Comparison of ENCODE assay signal across 9 mouse cellular contexts in genomic region chr1:95397188-95397587, GRCm38 (mm10).
DNase-seq lines count a peak whose midpoint lies in the region; ATAC-seq and TF ChIP-seq lines count a peak whose summit lies in the region.
"Had no signal": no experiment of that assay in that cellular context is flagged by ENCODE, and none has a peak within 500 bp of the region (broad histone marks: within the 10 kb centered on the region; RNA-seq: fewer than 3 reads in every experiment).

No protein-coding gene starts in this region.

- TF ChIP-seq RAD21 in CH12.LX (IDR thresholded peaks at IDR 0.05; ENCODE audit: low read depth, low read length): peak; percentile 72

- H3K36me3 ChIP-seq in hindbrain, embryonic 11.5 days (ENCODE audit: control insufficient read depth, insufficient read depth, low read length): no peaks in the 10 kb centered on the region
- no peaks in the 10 kb centered on the region for H3K36me3 ChIP-seq in hindbrain, embryonic 13.5 days
- H3K36me3 ChIP-seq in CH12.LX (replicated peaks in 1 of 2; ENCODE audit: control insufficient read depth in 1 of 2, insufficient read depth in 1 of 2, low read length in 1 of 2): no peaks in the 10 kb centered on the region
- H3K36me3 ChIP-seq: stomach, embryonic 15.5 days had no signal

- no peak overlapping the region for H3K27ac ChIP-seq in hindbrain, embryonic 11.5 days (ENCODE audit: low read depth, low read length)
- H3K27ac ChIP-seq in hindbrain, embryonic 13.5 days: no peak overlapping the region
- H3K27ac ChIP-seq in CH12.LX (ENCODE audit: insufficient read depth, low read depth): no peak overlapping the region
- H3K27ac ChIP-seq: stomach, embryonic 15.5 days had no signal

- TF ChIP-seq POLR2A in CH12.LX (IDR thresholded peaks at IDR 0.05; ENCODE audit: low read depth, low read length): no peak

- no peaks in the 10 kb centered on the region for H3K9me3 ChIP-seq in hindbrain, embryonic 11.5 days (ENCODE audit: control insufficient read depth, low read length)
- no peaks in the 10 kb centered on the region for H3K9me3 ChIP-seq in hindbrain, embryonic 13.5 days
- H3K9me3 ChIP-seq in CH12.LX (replicated peaks; ENCODE audit: low read length): no peaks in the 10 kb centered on the region
- H3K9me3 ChIP-seq: stomach, embryonic 15.5 days had no signal

- peak; percentile 24 to 73; a peak in 2 of 4 replicates for TF ChIP-seq CTCF in CH12.LX (conservative IDR thresholded peaks at IDR 0.05 in 1 of 2, IDR thresholded peaks at IDR 0.05 in 1 of 2; ENCODE audit: low read depth in 2 of 2, low read length in 2 of 2)

- no peak for ATAC-seq in hindbrain, embryonic 11.5 days (ENCODE audit: low FRiP score)
- no peak for ATAC-seq in hindbrain, embryonic 13.5 days (ENCODE audit: low FRiP score)

- DNase-seq in hindbrain, embryonic 11.5 days (ENCODE audit: low spot score): peak; percentile 11
- DNase-seq in CH12.LX (ENCODE audit: extremely low read depth) (peak; percentile 51), NIH3T3 (ENCODE audit: low read depth) (peak; percentile 5)
- DNase-seq in lung, postnatal 36 days: peak; percentile 70
- no peak for DNase-seq in right cerebral cortex, postnatal 10 days (ENCODE audit: low spot score in 2 of 2)
- no peak for DNase-seq in left cerebral cortex, postnatal 36 days (ENCODE audit: low spot score in 2 of 2)
- DNase-seq in gastrocnemius, postnatal 36 days: no peak

- in situ Hi-C loops in CH12.LX (cut with MboI; ENCODE audit: low pct_ligation_motif_present, low pct_unique_long_range_greater_than_20kb, low sequenced_read_pairs): loop anchor here (10.0 to 25.0 kb wide), 2 partner anchors 268 to 365 kb away; partner anchors contain the start of gene St8sia4

- H3K27me3 ChIP-seq in hindbrain, embryonic 11.5 days (ENCODE audit: control insufficient read depth, insufficient read depth, low read length): no peaks in the 10 kb centered on the region
- no peaks in the 10 kb centered on the region for H3K27me3 ChIP-seq in hindbrain, embryonic 13.5 days
- H3K27me3 ChIP-seq in CH12.LX (replicated peaks): no peaks in the 10 kb centered on the region
- H3K27me3 ChIP-seq: stomach, embryonic 15.5 days had no signal

- dilution Hi-C loops in CH12.LX (cut with MboI; ENCODE audit: extremely low pct_ligation_motif_present, extremely low pct_unique_long_range_greater_than_20kb, low sequenced_read_pairs): no loop called here

- intact Hi-C loops in left cerebral cortex, postnatal 36 days (cut with DNase I): no loop called here
- intact Hi-C loops in gastrocnemius, postnatal 36 days (cut with DNase I): no loop called here

- TF ChIP-seq EP300 in CH12.LX (IDR thresholded peaks at IDR 0.05; ENCODE audit: low read length): no peak

- H3K4me3 ChIP-seq in hindbrain, embryonic 11.5 days (ENCODE audit: low read depth, low read length): no peak overlapping the region
- no peak overlapping the region for H3K4me3 ChIP-seq in hindbrain, embryonic 13.5 days
- no peak overlapping the region for H3K4me3 ChIP-seq in CH12.LX (replicated peaks in 1 of 3; ENCODE audit: low read depth in 2 of 3, low read length in 2 of 3, poor library complexity in 1 of 3)
- H3K4me3 ChIP-seq: stomach, embryonic 15.5 days had no signal

- no peak overlapping the region for H3K4me2 ChIP-seq in hindbrain, embryonic 11.5 days (replicated peaks; ENCODE audit: low read depth, low read length)
- no peak overlapping the region for H3K4me2 ChIP-seq in hindbrain, embryonic 13.5 days
- H3K4me2 ChIP-seq in CH12.LX (ENCODE audit: insufficient read depth, low read depth, poor library complexity, severe bottlenecking): no peak overlapping the region
- H3K4me2 ChIP-seq: stomach, embryonic 15.5 days had no signal

- no peaks in the 10 kb centered on the region for H3K4me1 ChIP-seq in hindbrain, embryonic 11.5 days (replicated peaks; ENCODE audit: control insufficient read depth, insufficient read depth, low read length)
- H3K4me1 ChIP-seq in hindbrain, embryonic 13.5 days (replicated peaks): no peaks in the 10 kb centered on the region
- no peaks in the 10 kb centered on the region for H3K4me1 ChIP-seq in CH12.LX (ENCODE audit: control insufficient read depth in 1 of 2, insufficient read depth in 2 of 2)
- H3K4me1 ChIP-seq: stomach, embryonic 15.5 days had no signal

- H3K9ac ChIP-seq in hindbrain, embryonic 11.5 days (ENCODE audit: low read depth, low read length): no peak overlapping the region
- H3K9ac ChIP-seq in hindbrain, embryonic 13.5 days: no peak overlapping the region
- no peak overlapping the region for H3K9ac ChIP-seq in CH12.LX (ENCODE audit: insufficient read depth, low read depth)
- H3K9ac ChIP-seq: stomach, embryonic 15.5 days had no signal

- H3K79me2 ChIP-seq in CH12.LX (replicated peaks; ENCODE audit: control insufficient read depth, extremely low read depth, insufficient read depth, poor library complexity, severe bottlenecking): no peaks in the 10 kb centered on the region

- WGBS in hindbrain, embryonic 11.5 days: 43% methylated on average over 4 of the region's 4 CpGs
- 38% methylated on average over 4 of the region's 4 CpGs for WGBS in hindbrain, embryonic 13.5 days

TF ChIP-seq in CH12.LX, 34 proteins besides CTCF, POLR2A, EP300 and RAD21:
- TF ChIP-seq E2F4 (IDR thresholded peaks at IDR 0.05; ENCODE audit: insufficient replicate concordance, low read depth, low read length) (no peak), SMC3 (IDR thresholded peaks at IDR 0.05; ENCODE audit: low read depth, low read length) (peak; percentile 72), MEF2A (IDR thresholded peaks at IDR 0.05; ENCODE audit: borderline replicate concordance, low read depth, low read length) (no peak), ZC3H11A (IDR thresholded peaks at IDR 0.05; ENCODE audit: low read depth, low read length) (peak; percentile 72), USF2 (conservative IDR thresholded peaks at IDR 0.05; ENCODE audit: low read depth, low read length) (no peak), SIN3A (IDR thresholded peaks at IDR 0.05; ENCODE audit: low read length) (no peak), ZNF384 (IDR thresholded peaks at IDR 0.05; ENCODE audit: low read depth, low read length) (peak; percentile 80), IRF4 (IDR thresholded peaks at IDR 0.05; ENCODE audit: low read depth, low read length) (peak; percentile 10; the same call in 1 of the 2 replicates), MAX (IDR thresholded peaks at IDR 0.05; ENCODE audit: low read length) (no peak), MXI1 (IDR thresholded peaks at IDR 0.05; ENCODE audit: low read depth, low read length) (no peak)
TF ChIP-seq in CH12.LX: peak in this region for 4.

Comparison
In these comparisons a context has a peak if more than half of its experiments do, and no peak if none do; other contexts are left out.
1. DNase-seq: peak in hindbrain, embryonic 11.5 days (single experiment), CH12.LX (single experiment), NIH3T3 (single experiment) and lung, postnatal 36 days (single experiment); none in right cerebral cortex, postnatal 10 days (0 of 2), left cerebral cortex, postnatal 36 days (0 of 2) and gastrocnemius, postnatal 36 days (0 of 2).